Mouse (Mus musculus) lung, adult 2 months (tissue): ENCODE measurements at regions not wholly inside any gene's neighbourhood (a gene's known extent, or its start where the extent isn't known, plus 50 kb on each side); places are given as distances from the start of the nearest gene placed in this dataset.

Experiments used
- DNase-seq: peaks from one replicate; pipeline ENCODE4 v3.0.0; 2022
- H3K4me1 ChIP-seq: fragments of 200-500 bp; 2 replicates; pipeline ENCODE4 v1.6.1; 2011; ENCODE audit warnings: low read length; ENCODE audit not compliant: control insufficient read depth, insufficient read depth
- H3K4me3 ChIP-seq: fragments of 200-500 bp; replicated peaks from 2 replicates; pipeline ENCODE3; 2011; ENCODE audit warnings: low read depth, mild to moderate bottlenecking, control low read depth, low read length; ENCODE audit errors: extremely low read depth
- CTCF ChIP-seq: fragments of 200-500 bp; IDR thresholded peaks from 2 replicates; pipeline ENCODE4 v1.5.1; 2011; ENCODE audit warnings: mild to moderate bottlenecking, low read length, control low read depth; ENCODE audit not compliant: insufficient read depth
- POLR2A ChIP-seq: fragments of 200-500 bp; IDR thresholded peaks from 2 replicates; pipeline ENCODE4 v1.6.1; 2011; ENCODE audit warnings: low read depth, mild to moderate bottlenecking, control low read depth, low read length, borderline replicate concordance; ENCODE audit errors: extremely low read depth
- WGBS: fragments of 180-500 bp; shearing (Covaris S2); methylation state at CpG from one replicate; pipeline ENCODE4 v1.1.7; 2018; 5-methylcytosine and 5-hydroxymethylcytosine counted together

DNA sequence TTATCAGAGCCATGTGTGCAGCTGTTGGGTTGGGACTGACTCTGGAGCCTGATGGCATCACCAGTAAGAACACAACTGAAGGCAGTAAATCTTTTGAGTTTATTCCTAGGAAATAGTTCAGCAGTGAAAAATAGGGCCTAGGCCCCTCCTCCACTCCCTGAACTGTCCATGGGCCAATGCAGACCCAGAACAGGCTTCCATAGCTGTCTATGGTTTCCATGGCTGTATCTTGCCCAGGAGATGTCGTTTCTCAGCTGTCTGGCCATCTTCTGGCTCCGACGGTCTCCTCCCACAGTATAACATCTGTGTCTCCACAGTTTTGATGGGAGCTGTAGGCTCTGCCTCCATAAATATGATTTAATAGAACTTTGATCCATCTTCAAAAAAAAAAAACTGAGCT, 165.1 kb upstream of the Arl4c start:
- TF ChIP-seq POLR2A (no peak), CTCF (no peak)
- no peak for DNase-seq
- Histone ChIP-seq H3K4me1 (no peaks in the 10 kb centered on the region), H3K4me3 (no peak overlapping the region)
- 83% methylated on average over 3 of the region's 3 CpGs for WGBS

DNA sequence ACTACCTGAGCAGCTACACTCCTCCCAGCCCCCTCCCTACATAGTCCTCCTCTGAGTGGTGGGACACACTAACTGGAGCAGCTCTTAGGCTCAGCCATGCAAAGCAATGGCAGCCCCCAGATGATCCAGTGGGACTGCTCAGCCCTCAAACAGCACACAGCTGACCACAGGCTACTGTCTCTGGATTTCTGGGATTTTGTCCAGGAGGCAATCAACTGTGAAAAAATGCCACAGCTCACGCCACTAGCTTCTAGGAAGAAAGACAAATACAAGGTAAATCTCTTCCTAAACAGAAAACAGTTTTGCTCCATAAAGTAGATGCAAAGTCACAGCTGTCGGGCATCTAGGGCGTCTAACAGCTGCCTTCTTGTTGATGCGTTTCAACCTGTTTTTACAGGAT, 167.9 kb upstream of the Arl4c start:
- Histone ChIP-seq H3K4me1 (no peaks in the 10 kb centered on the region), H3K4me3 (no peak overlapping the region)
- TF ChIP-seq POLR2A (no peak), CTCF (no peak)
- WGBS: 84% methylated on average over 4 of the region's 4 CpGs
- no peak for DNase-seq

DNA sequence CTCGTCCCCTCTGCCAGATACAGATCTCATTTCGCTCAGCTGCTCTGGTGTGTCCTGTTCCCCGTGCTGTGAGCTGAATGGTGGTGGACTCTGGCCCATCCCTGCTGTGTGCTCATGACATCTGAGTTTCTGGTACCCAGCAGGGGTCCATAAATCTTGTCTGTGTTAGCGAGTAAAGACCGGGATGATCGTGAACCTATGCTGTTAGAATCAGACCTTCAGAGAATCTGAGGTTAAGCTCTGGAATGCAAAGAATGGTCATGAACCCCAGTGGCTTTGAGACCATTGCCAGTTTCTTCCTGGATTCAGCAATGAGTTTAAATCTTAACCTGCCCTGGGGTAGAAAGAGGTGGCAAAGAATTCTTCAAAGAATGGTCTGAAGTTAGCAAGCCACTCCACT, 173.3 kb upstream of the Arl4c start:
- Histone ChIP-seq H3K4me3 (no peak overlapping the region), H3K4me1 (no peaks in the 10 kb centered on the region)
- 65% methylated on average over 6 of the region's 6 CpGs for WGBS
- TF ChIP-seq CTCF: no peak
- TF ChIP-seq POLR2A: no peak
- no peak for DNase-seq

DNA sequence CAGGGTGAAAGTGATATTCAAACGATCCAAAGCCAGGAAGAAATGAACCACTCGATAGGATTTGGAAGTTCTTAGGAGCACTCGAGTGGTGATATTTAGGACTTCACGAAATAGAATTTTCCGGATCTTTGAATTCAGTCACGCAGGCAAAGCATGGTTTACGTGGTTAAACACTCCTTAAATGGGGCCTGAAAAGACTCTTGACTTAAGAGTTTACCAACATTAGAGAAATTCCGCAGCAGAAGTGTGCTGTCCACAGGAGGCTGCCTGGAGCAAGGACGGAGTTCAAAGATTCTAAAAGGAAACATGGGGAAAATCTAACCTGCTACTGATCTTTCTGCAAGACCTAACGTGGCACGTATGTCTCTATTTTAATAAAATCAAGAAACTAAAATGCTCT, 175.4 kb upstream of the Arl4c start:
- DNase-seq: no peak
- TF ChIP-seq POLR2A: no peak
- TF ChIP-seq CTCF: no peak
- 72% methylated on average over 11 of the region's 11 CpGs for WGBS
- Histone ChIP-seq H3K4me3 (no peak overlapping the region), H3K4me1 (no peaks in the 10 kb centered on the region)

DNA sequence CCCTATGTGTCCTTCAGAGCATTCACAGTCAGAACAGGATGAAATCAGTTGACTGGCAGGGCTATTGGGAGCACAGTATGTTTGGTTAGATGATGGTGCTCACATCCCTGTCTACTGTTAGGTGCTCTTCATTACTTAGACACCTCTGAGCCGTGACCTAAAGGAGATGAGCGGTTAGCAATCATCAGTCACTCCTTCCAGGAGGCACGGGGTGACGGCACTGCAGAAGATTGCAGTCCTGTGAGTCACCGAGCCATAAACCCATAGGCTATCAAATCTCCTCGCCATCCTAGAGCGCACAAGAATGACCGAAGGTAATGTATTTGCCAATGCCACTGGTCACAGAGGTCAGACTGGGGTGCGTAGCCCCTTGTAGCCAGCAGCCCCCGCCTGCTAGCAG, 176.8 kb upstream of the Arl4c start:
- DNase-seq: no peak
- TF ChIP-seq POLR2A (no peak), CTCF (no peak)
- Histone ChIP-seq H3K4me3 (no peak overlapping the region), H3K4me1 (no peaks in the 10 kb centered on the region)
- 89% methylated on average over 10 of the region's 10 CpGs for whole genome bisulfite sequencing

DNA sequence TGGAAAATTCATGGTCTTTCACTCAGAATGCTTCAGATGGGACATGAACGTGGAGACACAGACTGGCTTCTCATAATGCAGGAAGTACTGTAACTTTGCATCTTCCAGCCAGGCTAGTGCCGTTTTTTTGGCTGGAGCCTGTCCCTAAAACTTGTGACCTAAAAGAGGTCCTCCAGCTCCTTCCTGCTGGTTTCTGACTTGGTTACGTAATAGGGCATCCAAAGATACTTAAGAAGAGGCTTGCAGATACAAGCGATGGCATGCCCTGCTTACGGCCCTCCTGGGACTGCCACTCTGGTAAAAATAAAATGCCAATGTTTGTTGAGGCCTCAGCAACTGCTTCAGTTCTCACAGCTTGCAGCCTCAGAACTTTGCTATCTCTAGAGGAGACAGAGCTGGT, 177.3 kb upstream of the Arl4c start:
- 55% methylated on average over 5 of the region's 5 CpGs for WGBS
- Histone ChIP-seq H3K4me1 (no peaks in the 10 kb centered on the region), H3K4me3 (no peak overlapping the region)
- TF ChIP-seq POLR2A (no peak), CTCF (no peak)
- no peak for DNase-seq

DNA sequence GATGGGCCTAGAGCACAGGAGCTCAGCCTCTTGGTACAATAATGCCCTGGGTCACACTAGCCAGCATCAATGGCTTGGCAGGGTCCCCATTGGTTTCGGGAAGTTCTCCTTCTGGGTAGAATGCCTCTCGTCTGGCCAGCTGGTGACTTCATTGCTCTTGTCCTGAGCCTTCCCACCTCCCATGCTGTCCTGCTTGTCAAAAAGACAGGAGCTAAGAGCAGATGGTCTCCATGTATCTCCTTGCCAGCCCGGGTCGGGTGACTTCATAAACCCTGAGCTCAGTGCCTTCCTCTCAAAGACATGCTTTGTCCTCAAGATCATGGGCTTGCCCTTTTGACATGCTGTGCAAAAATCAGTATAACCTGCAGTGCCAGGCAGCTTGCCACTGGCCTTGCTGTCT, 179.2 kb upstream of the Sh3bp4 start:
- Histone ChIP-seq H3K4me3 (no peak overlapping the region), H3K4me1 (no peaks in the 10 kb centered on the region)
- DNase-seq: no peak
- no peak for TF ChIP-seq POLR2A
- TF ChIP-seq CTCF: no peak
- WGBS: 88% methylated on average over 4 of the region's 4 CpGs

DNA sequence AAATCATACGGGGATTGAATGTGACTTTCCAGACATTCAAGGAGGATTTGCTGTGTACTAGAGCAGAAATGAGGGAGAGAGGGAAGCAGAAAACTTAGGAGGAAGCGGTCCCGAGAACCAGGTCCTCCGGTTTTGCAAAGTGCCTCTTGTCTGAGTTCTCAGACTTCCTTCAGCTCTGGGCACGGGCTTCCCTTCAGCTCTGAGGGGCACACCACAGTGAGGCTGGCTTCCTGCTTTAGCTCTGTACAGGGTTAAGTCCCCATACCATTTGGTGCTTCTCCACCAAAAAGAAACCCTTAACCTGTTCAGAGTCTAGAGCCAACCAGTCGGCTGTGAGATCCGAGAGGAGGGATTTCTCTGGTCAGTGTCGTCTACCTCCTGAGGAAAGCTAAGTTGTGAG, 167.8 kb upstream of the Sh3bp4 start:
- Histone ChIP-seq H3K4me1 (no peaks in the 10 kb centered on the region), H3K4me3 (no peak overlapping the region)
- no peak for DNase-seq
- WGBS: 58% methylated on average over 8 of the region's 8 CpGs
- TF ChIP-seq POLR2A (no peak), CTCF (no peak)

DNA sequence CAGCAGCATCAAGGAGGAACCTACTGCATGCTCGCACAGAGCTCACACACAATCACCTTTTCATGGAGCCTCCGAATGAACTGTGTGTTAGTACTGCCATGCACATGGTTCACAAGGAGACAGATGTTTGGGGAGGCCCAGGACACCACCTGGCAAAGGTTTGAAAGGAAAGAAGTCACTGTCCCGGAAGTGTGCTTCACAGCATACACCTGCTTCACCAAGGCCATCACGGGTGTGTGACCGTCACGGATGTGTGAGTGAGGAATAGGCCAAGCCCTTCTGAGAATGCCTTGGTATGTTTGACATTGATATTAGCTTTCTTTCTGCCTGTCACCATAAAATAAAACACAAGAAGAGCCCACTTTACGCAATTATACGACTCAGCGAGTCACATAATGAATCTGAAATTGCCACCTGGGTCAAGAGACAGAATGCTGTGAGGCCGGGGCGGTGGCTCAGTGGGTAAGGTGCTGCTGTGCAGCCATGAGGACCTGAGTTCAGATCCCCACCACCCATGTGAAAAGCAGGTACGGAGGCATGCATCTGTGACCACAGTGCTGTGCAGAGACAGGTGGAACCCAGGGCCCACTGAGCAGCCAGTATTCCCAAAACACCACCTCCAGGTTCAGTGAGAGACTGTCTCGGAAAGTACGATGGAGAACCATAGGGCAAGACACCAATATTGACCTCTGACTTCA, 162.3 kb upstream of the Sh3bp4 start:
- WGBS: 92% methylated on average over 14 of the region's 14 CpGs
- no peaks in the 10 kb centered on the region for H3K4me1 ChIP-seq
- no peak for TF ChIP-seq CTCF
- no peak for TF ChIP-seq POLR2A
- DNase-seq: no peak
- H3K4me3 ChIP-seq: no peak overlapping the region

DNA sequence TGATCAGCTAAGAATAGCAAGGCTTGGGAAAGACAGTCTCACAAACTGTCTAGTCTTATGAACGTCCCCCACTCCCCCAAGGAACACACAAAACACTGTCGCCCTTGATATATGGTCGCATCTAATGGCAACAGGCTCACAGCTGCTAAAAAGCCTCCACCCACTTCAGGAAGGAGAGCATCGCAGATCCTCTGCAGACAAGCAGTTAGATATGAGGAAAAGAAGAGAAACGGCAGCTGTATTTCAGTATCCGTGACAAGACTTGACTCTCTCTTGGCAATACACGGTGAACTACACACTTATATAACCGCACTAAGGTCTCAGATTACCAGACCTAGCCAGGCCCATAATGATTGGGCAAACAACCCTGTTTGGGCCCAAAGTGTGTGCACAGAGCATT, 161.5 kb upstream of the Sh3bp4 start:
- no peak for DNase-seq
- no peak for TF ChIP-seq CTCF
- TF ChIP-seq POLR2A: no peak
- WGBS: 62% methylated on average over 8 of the region's 8 CpGs
- H3K4me1 ChIP-seq: no peaks in the 10 kb centered on the region
- no peak overlapping the region for H3K4me3 ChIP-seq

DNA sequence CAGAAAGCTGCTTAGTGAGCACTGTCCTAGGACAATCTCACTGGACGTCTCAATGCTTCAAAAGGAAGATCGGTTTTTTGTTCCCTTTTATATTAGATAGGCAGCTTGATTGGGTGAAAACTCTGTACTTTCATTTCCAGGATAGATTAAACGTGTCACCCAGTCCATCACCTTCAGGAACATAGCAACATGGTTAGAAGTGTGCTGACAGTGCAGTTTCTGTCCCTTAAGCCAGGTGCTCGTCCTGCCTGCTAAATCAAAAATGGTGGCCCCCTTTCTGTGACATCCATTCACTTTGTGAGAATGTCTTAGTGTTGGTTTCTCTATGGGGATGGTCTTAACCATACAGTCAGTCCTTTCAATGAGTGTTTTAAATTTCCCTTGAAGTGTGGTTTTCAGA, 160.9 kb upstream of the Sh3bp4 start:
- DNase-seq: no peak
- WGBS: 85% methylated on average over 4 of the region's 4 CpGs
- Histone ChIP-seq H3K4me3 (no peak overlapping the region), H3K4me1 (no peaks in the 10 kb centered on the region)
- TF ChIP-seq CTCF: no peak
- no peak for TF ChIP-seq POLR2A
